Mouse (Mus musculus): ENCODE results near the gene Dlst.
"Not testable (repeated sequence)": the region's sequence is repeated elsewhere in the genome, so short reads cannot be mapped to it uniquely, and the experiment has no call there.

The Dlst gene

DNA sequence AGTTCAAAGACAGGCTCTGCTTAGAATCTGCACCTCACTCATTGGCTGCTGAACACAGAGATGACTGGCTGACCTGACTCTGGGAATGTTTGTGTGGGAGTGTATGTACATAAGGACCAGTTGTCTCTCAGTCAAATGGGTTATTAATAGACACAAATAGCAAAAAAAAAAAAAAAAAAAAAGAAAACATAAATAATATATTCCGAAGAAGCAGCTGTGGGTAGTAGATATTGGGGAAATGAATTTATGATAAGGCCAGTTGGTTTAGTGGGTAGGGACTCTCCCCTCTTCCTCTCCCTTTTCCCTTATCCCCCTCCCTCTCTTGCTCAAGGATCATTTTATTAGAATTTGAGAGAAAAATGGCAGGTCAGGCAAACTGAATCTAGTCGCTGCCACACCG is 3.3 kb downstream of the Dlst start:
- DNase-seq (ENCODE audit: low read depth), result no peak

DNA sequence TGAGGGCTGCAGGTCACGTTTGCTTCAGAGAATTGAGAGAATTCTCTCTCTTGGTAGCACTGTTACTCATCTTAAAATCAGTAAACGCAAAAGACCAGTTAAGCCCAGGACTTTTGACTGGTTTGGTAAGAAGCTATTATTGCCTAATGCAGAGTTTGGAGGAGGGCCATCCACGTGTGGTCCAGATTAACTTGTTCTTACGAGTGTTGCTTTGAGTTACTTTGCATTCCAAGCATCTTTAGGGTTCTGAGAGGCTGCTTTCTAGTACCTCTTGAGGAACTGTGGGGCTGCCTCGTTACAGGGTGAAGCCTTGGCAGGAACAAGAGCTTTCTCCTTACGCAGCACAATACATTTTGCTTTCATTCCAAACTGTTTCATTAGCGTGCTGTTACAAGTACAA is 5.0 kb downstream of the Dlst start:
- DNase-seq (ENCODE audit: low read depth), result no peak

DNA sequence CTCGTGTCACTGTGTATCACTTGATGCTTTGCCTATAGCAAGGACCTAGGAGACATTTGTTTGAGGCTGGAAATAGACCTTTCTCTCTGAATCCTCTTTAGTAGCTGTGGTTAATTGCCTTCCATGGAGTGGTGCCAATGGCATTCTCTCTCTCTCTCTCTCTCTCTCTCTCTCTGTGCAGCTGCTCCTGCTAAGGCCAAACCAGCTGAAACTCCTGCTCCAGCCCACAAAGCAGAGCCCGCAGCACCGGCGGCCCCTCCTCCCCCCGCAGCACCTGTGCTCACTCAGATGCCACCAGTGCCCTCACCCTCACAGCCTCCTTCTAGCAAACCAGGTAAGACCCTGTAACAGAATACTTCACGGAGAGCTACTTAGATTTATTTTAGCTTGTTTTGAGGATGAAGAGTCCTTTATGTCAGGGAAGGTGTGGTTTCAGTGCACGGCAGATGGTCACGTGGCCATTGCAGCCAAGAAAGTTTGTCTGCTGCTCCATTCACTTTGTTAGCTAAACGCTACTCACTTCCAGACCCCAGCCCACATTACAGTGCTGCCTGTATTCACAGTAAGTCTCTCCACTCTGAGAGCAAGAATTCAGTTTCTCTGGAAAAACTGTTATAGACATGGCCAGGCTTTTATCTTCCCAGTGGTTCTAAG is 11.3 kb downstream of the Dlst start:
- no peak for DNase-seq (ENCODE audit: low read depth)

DNA sequence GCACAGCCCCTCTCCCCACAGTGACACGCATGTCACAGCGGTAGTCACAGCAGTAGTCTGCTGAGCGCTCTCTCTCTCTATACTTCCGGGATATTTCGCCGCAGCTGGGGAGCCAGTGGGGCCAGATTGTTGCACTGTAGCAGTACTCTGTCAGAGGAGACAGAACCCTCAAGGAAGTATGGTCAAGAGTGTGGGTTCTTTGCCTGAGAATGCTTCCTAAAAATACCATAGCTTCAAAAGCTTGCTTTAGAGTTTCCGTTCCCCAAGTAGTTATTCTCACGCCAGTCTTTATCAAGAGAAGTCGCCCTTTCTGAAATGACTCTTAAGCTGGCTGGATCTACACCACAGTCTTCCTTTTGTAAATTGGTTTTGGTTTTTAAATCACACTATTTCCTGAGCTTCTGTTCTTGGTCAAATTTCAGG is 12.5 kb downstream of the Dlst start:
- peak; percentile 71 for DNase-seq (ENCODE audit: low read depth)

DNA sequence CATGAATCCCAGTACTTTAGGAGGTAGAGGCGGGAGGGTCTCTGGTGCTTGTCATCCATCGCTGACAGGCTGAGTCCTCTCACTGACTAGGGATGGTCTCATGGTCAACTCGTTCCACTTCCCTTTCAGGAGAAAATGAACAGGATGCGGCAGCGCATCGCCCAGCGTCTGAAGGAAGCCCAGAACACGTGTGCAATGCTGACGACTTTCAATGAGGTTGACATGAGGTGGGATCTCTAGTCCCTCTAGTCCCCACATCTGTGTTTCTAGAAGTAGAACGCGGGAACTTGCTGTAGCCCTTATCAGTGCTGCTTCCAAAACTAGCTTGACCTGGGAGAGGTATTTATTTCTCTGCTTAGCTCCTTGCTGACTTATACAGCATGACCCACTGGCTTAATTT is 13.0 kb downstream of the Dlst start:
- DNase-seq (ENCODE audit: low read depth), result no peak

DNA sequence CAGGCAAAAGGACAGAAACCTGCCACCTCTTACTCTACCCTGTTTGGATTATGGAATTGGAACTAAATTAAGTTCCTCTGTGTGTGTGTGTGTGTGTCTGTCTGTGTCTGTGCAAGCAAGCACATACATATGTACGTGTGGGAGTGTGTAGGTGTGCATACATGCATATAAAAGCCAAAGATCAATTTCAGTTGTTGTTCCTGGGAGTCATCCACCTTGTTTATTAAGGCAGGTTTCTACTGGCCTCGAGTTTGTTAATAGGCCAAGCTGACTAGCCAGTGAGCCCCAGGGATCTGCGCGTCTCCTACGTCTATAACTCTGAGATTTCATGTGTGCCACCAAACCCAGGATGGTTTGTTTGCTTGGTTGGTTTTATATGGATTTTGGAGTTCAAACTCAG is 14.1 kb downstream of the Dlst start:
- DNase-seq (ENCODE audit: low read depth), result no peak

DNA sequence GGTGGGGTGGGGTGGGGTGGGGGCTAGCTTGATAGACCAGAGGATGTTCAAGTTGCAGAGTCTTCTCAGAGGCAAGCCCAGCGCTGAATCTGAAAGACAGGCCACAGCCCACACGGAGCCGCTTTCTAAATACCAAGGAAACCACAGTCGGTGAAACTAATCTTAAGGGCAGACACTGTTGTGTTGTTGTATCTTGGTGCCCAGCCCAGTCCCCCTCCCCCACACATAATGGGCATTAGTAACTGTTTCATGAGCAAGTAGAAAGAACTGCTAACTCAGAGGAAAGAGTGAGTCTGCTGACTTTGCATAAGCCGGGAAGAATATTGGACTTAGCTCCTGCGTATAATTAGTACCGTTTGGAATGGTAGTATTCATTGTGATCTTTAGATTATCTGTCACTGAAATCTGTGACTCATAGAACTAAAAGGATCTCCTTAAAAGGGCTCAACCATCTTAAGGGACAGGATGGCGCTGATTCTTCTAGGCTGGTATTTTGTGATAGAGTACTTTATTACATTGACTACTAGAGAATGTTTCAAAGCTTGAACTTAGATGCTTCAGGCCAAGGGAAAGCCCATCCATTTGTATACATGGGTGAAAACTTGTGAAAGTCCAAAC is 16.5 kb downstream of the Dlst start:
- peak; percentile 56 for DNase-seq (ENCODE audit: low read depth)

DNA sequence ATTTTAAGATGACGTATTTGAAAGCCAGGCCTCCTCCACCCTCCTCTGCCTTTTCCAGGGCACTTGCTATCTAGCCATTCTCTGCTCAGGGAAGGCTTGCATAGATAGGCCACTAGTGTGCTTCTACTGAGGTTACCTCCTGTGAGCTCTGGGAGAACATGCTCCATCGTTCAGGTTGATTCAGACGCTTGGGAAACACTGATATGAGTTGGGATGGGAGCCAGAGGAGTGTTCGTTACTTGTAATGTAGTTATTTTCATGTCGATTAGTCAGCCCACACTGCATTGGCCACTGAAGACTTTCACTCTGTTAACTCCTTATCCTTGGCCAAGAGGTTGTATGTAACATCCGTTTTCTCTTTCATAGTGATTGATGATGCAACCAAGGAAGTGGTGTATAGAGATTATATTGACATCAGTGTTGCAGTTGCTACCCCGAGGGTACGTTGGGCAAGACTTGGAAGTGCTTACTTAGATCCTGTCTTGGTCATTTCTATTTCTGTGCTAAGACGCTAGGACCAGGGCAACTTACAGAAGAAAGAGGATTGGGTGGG is 18.9 kb downstream of the Dlst start:
- no peak for DNase-seq (ENCODE audit: low read depth)

DNA sequence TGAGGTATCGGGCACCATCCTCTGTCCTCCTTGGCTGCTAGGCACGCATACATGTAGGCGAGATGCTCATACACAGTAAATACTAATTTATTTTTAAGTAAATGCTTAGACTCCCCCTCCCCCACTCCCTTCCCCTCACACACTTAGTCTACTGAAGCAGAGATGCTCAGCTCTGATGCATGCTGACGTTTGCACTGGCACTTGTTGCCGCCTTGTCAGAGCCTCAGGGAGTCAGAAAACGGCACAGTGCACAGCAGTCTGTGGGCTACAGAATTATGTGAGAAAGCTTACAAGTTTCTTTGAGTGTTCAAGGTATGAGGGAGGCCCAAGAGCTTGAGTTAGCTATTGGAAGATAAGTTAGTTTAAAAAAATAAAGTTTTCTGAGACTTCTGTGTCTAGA is 20.7 kb downstream of the Dlst start:
- DNase-seq (ENCODE audit: low read depth), result no peak

DNA sequence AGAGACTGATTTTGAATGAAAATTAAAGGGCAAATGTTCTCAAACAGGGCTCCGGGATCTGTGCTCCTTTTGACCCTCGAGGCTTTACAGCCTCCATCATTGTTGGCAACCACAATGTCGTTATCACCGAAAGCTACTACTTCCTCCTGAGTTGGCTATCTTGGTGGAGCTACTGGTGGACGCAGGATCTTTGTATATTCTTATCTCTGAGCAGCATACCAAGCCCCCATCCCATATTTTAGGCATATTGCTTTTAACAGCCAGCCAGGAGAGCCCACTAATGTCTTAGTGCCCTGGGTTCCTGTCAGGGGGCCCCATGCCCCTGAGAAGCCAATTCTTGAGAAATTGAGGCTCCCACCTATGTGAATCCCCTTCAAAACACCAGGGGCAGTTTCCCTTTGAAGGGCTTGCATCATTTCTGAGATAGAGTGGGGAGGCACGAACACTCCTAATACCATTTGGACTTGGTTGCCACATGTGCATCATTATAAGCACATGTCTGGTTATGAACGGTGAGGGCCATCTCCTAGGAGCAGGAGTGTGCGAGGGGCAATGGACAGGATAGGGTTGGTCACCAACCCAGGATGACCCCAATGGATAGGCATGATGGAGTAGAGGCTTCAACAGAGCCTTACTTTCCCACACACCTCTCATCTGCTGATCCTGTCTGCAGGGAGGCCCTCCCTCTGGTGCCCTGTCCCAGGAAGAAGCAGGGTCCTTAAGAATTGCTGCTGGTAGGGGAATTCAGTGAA is 23.6 kb downstream of the Dlst start:
- no peak for DNase-seq (ENCODE audit: low read depth)

DNA sequence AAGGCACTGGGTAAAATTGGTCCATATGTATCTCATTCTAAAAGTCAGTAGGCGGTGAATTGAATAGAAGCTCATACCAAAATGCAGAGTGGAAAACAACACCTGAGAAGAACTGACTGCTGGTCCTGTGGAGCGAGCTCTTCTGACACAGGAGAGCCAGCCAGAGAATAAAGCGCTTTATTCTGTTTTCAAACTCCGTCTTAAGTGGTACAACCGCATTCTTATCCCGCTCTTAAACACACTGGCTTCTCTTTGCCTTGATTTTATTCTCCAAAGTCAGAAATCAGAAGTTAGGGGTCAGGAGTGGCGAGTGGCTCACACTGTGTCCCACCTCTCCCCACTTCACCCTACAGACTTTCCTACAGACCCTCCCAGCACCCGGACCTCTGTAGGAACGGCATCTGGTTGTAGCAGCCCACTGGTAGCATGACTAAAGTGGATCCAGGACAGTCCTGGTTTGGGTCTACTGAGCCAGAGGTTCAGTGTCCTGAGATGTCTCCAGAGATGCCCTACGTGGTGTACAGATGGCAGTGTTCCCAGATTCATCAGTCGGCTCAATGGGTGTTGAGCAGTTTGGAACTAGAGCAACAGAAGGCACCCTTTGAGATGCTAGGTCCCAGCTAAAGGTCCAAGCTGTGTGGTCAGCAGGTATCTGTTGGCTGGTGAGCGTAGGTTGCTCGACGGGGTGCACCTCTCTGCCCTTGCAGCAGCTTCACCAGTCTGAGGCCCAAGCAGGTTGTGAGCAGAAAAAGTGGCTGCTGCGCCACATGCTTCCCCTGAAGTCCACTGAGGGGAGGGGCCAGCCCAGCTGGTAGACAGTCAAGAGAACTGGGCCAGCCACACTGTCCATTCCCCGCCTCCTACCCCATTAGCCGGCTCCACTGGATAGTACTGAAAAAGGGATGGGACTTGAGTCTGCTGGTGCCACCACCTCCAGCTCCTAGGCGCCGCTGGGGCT is 25.2 kb downstream of the Dlst start:
- DNase-seq (ENCODE audit: low read depth), result no peak

DNA sequence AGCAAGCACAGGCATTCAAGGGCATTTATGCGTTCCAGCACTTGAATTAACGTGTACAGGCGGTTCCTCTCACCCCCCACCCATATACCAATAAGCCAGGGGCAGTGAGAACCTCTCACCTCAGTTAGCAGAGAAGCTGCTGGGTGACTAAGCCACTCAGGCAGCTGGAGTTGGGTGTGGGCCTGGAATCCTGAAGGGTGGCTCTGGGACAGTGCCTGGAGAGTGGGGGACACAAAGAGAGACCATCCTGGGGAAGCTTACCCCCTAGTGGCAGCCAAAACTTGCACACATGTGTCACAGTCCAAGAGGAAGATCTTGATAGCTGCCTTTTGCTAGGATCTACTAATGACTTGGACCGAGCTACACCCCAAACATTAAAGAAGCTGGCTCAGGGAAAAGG is 26.0 kb downstream of the Dlst start:
- no peak for DNase-seq (ENCODE audit: low read depth)

DNA sequence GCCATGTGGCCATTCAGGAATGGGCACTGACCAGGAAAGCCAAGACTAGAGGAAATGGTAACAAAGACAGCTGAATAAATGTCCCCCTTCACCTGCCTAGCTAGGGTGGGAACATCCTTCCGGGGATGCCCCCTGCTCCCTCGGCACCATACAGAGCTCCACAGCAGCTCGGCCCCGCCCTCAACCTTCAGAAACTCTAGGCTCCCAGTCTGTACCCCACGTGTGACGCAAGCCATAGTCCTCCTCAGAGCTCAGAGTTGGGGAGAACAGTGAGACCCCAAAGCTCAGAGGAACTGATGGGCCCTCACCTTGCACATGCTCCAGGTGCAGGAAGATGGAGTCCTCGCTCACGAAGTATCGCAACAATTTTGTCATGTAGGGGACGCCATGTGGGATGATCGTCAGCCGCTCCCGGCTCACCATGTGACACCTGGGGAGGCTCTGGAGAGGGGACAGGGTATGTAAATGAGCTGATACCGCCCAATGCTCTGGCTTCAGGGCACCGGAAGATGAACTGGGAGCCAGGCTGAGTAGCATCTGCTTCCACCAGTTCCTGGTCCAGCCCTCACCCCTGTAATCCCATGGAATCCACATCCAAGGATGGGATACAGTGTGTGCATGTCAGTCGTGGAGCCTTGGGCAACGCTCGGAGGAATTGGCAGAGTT is 29.5 kb downstream of the Dlst start:
- no peak for DNase-seq (ENCODE audit: low read depth)

DNA sequence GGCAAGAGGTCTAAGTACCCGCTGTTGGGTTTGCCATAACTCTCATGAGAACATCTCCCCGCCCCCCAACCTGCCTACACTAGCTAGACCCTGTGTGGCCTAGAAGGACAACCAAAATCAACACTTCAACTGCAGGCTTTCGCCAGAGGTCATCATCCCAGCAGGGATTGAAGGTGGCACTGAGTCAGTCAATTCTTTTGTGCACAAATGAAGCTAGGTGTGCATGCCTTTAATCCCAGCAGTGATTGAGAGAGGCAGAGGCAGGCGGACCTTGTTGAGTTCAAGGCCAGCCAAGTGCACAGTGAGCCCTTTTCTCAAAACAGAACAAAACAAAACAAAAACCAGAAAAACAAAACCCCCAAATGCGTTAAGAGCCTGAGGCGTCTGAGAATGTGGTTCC is 30.5 kb downstream of the Dlst start:
- no peak for DNase-seq (ENCODE audit: low read depth)

DNA sequence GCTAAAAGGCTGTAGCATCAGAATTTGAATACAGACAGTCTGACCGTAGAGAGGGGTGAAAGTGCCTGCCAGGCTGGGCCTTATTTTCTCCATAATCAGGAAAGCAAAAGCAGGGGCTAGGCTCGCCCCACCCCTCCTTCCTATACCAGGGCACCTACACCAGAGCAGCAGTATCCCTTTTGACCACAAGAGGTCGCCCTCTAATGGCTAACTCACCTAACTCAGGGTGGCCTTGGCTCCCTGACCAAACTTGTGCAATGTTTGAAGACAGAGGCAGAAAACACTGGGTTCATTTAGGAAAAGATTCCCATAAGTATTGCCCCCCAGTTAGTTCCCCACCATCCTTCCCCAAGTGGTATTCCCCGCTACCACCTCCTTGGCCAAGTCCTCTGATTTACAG is 32.2 kb downstream of the Dlst start:
- DNase-seq (ENCODE audit: low read depth), result peak; percentile 89

DNA sequence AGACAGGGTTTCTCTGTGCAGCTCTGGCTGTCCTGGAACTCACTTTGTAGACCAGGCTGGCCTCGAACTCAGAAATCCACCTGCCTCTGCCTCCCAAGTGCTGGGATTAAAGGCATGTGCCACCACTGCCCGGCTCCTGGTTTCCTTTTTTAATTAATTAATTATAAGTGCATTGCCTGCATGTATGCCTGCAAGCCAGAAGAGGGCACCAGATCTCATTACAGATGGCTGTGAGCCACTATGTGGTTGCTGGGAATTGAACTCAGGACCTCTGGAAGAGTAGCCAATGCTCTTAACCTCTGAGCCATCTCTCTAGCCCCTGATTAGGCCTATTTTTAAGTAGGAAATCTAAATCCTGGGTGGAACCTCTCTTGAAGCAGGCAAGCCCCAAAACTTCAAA is 33.6 kb downstream of the Dlst start:
- DNase-seq (ENCODE audit: low read depth), result not testable (repeated sequence)

DNA sequence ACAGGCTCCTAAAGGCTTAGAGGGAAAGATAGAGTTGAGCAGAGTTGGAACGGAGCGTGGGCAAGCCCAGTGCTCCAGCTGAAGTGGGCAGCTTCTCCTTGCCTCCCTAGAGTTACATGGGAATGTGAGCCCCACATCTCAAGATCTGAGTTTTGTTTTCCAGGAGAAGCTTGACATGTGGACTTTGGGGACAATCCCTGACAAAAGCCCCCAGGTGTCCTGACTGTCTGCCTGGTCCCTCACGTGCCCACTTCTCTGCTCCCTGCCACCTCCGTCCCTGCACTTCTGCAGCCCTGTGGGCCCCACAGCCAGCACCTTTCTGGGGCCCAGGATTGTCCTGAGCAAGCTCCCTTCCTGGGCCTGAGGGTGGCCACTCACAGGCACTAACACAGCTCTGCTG is 34.2 kb downstream of the Dlst start:
- DNase-seq (ENCODE audit: low read depth), result no peak

DNA sequence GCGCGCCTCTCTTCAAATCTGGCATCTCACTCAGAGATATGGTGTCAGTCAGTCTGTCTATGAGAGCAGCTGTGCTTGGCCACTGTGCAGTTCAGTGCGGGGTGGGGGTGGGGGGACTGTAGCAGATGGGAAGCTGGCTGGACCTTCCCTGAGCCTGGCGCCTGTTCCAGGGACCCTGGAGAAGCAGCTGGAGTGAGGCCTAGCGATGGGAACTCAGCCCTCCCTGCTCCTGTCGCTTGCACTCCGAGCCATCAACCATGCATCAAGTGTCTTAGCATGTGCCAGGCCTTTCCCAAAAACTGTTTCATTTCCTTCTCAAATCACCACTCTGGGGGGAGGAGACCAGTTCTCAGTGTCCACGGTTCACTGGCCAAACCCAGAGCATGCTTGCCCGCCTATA is 35.0 kb downstream of the Dlst start:
- no peak for DNase-seq (ENCODE audit: low read depth)

DNA sequence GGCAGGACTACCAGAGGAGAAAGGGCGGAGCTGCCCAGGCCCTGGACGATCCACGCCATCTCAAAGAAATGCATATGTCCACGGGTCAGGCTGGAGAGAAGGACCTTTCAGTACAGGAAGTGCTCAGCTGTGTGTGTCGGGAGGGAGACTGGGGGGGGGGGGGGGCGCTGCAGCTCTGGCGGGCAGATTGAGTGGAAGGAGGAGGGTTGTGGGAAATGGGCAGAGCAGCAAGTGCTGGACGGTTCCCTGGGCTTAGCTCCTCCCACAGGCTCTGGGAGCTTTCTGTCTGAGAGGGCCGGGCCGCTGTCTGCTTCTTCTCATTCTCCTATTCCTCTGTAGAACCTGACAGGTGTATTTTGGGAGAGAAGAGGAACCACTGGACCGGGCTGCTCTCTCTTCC is 35.7 kb downstream of the Dlst start:
- DNase-seq (ENCODE audit: low read depth), result no peak

DNA sequence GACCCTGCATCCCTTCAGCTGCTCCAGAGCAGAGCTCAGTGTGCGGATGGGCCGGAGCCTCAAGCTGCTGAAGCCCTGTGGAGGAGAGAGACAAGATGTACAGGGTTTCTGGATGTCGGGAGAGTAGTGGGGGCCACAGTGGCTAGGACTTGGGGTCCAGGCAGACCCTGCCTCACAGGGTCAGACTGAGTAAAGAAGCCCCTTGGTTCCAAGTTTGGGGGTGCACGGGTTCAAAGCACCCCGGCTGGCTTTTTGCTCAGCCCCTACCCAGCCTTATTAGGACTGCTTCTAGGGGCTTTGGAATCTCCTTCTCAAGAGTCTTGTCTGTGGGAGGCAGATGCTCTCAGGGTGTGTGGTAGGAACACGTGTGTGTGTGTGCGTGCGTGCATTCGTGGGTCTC is 36.2 kb downstream of the Dlst start:
- no peak for DNase-seq (ENCODE audit: low read depth)

DNA sequence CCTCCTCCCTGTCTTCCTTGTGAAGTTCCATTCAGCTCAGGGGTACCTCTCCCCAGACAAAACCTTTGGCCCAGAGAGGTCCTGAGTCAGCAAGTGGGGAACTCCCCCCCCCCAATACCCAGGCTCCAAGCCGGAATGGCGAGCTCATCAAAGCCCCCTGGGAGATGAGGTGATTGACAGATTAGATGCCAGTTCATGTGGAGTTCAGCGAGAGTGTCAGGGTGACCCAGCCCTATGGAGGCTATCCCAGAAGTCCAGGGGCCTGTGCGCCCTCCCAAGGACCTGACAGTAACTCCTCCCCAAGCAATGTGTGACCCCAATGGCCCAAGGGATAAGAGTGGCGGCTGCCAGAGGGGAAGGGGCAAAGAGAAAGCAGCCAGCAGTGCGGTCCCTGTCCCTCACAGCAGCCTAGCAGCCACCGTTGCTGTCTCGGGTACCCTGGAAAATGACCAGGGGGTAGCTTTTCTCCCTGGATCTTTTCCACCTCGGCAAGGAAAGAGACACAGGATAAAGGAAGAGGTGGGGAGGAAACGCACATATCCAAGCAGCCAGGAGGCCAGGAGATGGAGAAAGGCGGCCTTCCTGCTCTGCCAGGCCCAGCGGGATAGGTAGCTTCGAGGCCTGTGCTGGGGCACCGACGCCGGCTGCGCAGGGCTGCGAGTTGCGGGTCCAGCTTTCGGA is 39.8 kb downstream of the Dlst start:
- no peak for DNase-seq (ENCODE audit: low read depth)

Measured in induced T-regulatory cell, adult 2 months (primary cell).